Mouse (Mus musculus) megakaryocyte, embryonic 14.5 days (primary cell): ENCODE measurements around the gene Hyal2.

ENCODE experiments used
- FLI1 ChIP-seq: IDR thresholded peaks from 2 replicates; pipeline ENCODE4 v1.6.1; 2012; ENCODE audit warnings: low read length, inconsistent platforms, mixed read lengths
- GATA1 ChIP-seq: IDR thresholded peaks from 3 replicates; pipeline ENCODE4 v1.6.1; 2012; ENCODE audit warnings: mixed read lengths, low read length, inconsistent platforms, borderline replicate concordance

- no peak for TF ChIP-seq GATA1
- no peak for TF ChIP-seq FLI1
These were observed 23.5 kb upstream of the Hyal2 start for GRCm38 (mm10) chr9:107544196-107544700.
